Mouse (Mus musculus): Measurements from ENCODE around the gene Rcn3.

DNA sequence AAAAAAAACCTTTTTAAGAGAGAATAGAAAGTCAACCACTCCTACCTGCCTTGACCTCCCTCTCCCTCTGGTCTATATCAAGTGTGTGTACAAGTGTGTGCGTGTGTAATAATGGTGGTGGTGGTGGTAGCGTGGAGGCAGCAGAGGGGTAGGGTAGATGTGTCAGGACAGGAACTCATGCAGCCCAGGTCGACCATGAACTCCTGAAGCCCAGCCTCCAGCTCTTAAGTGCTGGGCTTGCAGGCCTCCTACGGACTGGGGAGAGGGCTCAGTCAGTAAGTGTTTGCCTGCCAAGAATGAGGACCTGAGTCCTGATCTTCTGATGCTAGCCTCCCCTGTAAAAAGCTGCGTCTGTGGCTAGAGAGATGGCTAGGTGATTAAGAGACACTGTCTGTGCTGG lies 12.9 kb upstream of the Rcn3 start:
- TF ChIP-seq POLR2A (IDR thresholded peaks at IDR 0.05; ENCODE audit: borderline replicate concordance, low read depth, low read length), result no peak
- no peak for TF ChIP-seq CTCF (IDR thresholded peaks at IDR 0.05; ENCODE audit: low read depth, low read length)

Data from bone marrow macrophage, adult 2 months (primary cell).